Mouse (Mus musculus): ENCODE measurements around the gene Grid1.

DNA sequence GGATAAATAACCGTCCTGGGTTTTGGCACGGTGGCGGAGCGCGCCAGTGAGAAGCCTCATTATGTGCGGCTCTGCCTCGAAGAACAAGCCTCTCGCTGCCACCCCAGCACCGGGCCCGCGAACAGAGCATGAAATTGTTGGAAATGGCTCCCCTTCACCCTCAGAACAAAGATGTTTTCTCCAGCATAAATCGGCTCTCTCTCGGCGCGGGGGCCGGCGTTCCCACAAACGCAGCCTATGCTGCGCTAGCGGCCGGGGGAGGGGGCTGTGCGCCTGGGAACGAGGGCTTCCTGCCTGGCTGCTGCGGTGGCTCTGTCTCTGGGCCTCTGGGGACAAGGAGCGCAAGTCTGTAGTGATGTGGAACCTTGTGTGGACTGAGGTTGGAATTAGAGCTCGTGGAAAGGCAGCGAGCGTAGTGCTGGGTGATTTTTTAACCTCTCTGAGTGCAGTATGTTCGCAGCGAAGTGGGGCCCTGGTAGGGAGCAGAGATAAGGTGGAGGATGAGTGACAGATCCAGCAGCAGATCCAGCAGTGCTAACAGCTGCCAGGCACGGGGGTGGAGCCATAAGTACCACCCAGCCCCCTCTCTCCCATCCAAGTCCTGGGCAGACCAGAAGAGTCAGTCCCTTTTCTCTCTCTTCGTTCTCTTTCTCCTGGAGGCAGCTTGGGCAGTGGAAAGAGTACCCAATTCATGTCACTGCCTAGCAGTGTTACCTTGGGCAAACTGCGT is 76.5 kb downstream of the Grid1 start:
- TF ChIP-seq GATA1 (IDR thresholded peaks at IDR 0.05; ENCODE audit: borderline replicate concordance, low read length) (no peak), FLI1 (IDR thresholded peaks at IDR 0.05; ENCODE audit: low read length) (no peak)
